Mouse (Mus musculus): Measurements from ENCODE around the gene Astl.

DNA sequence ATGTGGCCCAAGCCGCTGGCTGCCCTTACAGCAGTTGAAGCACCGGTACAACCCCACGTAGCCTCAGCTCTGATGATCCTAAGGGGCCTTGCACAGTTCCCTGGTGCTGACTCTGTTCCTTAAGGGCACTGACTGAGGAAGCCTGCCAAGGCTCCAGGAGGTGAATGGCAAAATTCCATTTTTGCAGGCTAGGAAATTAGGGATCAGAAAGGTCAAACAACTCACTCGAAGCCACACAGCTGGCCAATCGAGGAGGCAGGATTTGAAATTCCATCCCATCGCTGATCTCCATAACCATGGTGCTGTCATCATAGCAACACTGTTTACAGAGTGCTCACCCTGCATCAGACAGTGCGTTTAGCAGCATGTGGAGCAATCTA lies 40.2 kb downstream of the Astl start:
- no peak for TF ChIP-seq TAL1 (IDR thresholded peaks at IDR 0.05; ENCODE audit: low read length)
- TF ChIP-seq GATA1 (IDR thresholded peaks at IDR 0.05; ENCODE audit: low read length), result no peak
